ENCODE assay signal across 9 mouse cellular contexts in genomic region chr8:107519860-107520259, GRCm38 (mm10).
DNase-seq lines count a peak whose midpoint lies in the region; ATAC-seq and TF ChIP-seq lines count a peak whose summit lies in the region.
"Had no signal": no experiment of that assay in that cellular context is flagged by ENCODE, and none has a peak within 500 bp of the region (broad histone marks: within the 10 kb centered on the region; RNA-seq: fewer than 3 reads in every experiment).

No protein-coding gene starts in this region.

- H3K27me3 ChIP-seq in heart, embryonic 13.5 days (replicated peaks) = no peaks in the 10 kb centered on the region
- H3K27me3 ChIP-seq: CH12.LX had no signal

- WGBS in heart, embryonic 13.5 days = 35% methylated on average over 4 of the region's 4 CpGs
- WGBS in olfactory bulb, adult 2 months = 26% methylated on average over 4 of the region's 4 CpGs

- H3K4me2 ChIP-seq in heart, embryonic 13.5 days = no peak overlapping the region

- no peaks in the 10 kb centered on the region for H3K9me3 ChIP-seq in heart, embryonic 13.5 days

- H3K4me1 ChIP-seq in heart, embryonic 13.5 days = peaks cover 10% of the 10 kb centered on the region; the same call in 1 of the 2 replicates
- H3K4me1 ChIP-seq in olfactory bulb, adult 2 months (ENCODE audit: control insufficient read depth, insufficient read depth, low read length) = peaks cover 4% of the 10 kb centered on the region; the same call in 1 of the 2 replicates

- ATAC-seq in heart, embryonic 13.5 days (ENCODE audit: extremely low read depth, insufficient number of reproducible peaks, low FRiP score, low TSS enrichment) = no peak

- H3K27ac ChIP-seq in heart, embryonic 13.5 days (replicated peaks) = peak overlapping the region; percentile 53; the same call in 1 of the 2 replicates
- H3K27ac ChIP-seq in olfactory bulb, adult 2 months (ENCODE audit: insufficient read depth, low read depth, low read length) = peak overlapping the region; percentile 37; the same call in 1 of the 2 replicates

- H3K4me3 ChIP-seq in heart, embryonic 13.5 days = no peak overlapping the region
- H3K4me3 ChIP-seq in olfactory bulb, adult 2 months (ENCODE audit: insufficient read depth, low read depth, low read length) = no peak overlapping the region

- no peak for TF ChIP-seq CTCF in olfactory bulb, adult 2 months (IDR thresholded peaks at IDR 0.05; ENCODE audit: insufficient read depth, low read depth, low read length)

- TF ChIP-seq POLR2A in olfactory bulb, adult 2 months (IDR thresholded peaks at IDR 0.05; ENCODE audit: insufficient read depth, low read depth, low read length) = no peak

- H3K36me3 ChIP-seq in heart, embryonic 13.5 days = peaks cover 10% of the 10 kb centered on the region

- no peak overlapping the region for H3K9ac ChIP-seq in heart, embryonic 13.5 days

- peak; percentile 17 to 24 for DNase-seq in frontal cortex, postnatal 10 days (ENCODE audit: low spot score in 2 of 2)
- DNase-seq in frontal cortex, postnatal 25 days (ENCODE audit: low spot score in 2 of 2) = no peak
- peak; percentile 62 for DNase-seq in embryo, embryonic 11 days
- peak; percentile 46 for DNase-seq in kidney, postnatal 10 days
- no peak for DNase-seq in urinary bladder, adult 18-20 months (ENCODE audit: low spot score in 2 of 2)
- no peak for DNase-seq in adrenal gland, postnatal 4 days (ENCODE audit: low spot score in 2 of 2)

Comparison
In these comparisons a context has a peak if more than half of its experiments do, and no peak if none do; other contexts are left out.
1. DNase-seq: peak in frontal cortex, postnatal 10 days (2 of 2), embryo, embryonic 11 days (single experiment) and kidney, postnatal 10 days (single experiment); none in frontal cortex, postnatal 25 days (0 of 2), urinary bladder, adult 18-20 months (0 of 2) and adrenal gland, postnatal 4 days (0 of 2).